Mouse (Mus musculus) spleen, postnatal 0 days (tissue): ENCODE measurements around the gene Ak6. TPM values are rescaled to one million over a fixed set of nuclear protein-coding genes. Genes with fewer than 3 reads are reported as not detected.

Source experiments
- polyA plus RNA-seq: library from polyadenylated mRNA; unstranded; fragments of >200 nt; fragmentation: Nextera tagmentation; extraction: Ambion mirVana; gene quantifications from 2 replicates; pipeline ENCODE4 v1.2.1, GENCODE M21; 2015

Ak6 gene
- polyA plus RNA-seq: 202 and 214 TPM in 2 replicates

DNA sequence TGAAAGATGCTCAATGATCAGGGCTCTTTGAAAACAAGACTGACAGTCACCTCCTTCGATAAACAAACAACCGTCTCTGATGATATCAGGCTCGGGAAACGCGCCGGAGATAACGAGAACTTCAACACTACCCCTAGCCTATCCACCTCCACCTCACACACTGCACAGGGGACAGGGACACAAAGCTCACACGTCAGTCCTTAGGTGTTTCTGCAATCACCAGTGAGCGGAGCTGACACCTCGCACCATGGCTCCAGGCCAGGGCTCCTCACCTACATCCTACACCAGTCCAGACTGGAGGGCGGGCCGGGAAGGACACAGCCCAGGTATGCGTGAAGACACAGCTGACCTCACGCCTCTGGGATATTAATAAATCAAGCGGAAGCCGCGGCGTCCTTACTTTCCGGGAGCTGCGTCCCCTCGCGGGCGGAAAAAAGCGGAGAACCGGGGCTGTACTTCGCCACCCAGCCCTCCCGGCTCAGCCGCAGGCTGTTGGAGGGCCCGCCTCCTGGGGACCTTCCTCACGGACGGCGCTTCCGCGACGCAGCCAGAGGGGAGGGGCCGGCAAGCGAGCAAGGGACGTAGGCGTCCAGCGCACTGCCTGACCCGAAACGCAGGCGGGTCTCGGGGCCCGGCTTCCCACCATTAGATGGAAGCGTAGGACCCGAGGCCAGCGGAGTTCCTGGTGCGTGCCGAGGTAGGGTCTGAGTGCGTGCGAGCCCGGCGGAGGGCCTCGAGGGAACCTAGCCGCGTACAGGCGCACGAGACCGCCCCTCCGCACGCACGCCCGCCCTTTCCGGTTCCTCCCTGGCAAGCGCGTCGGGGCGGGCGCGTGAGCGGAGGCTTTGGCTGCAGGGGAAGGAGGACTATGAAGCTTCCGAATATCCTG lies at the start of gene Ak6, which contains the start of gene Rad17:
TSS of gene Ak6 (plus strand) at position 430 of the 889 bp plus-strand sequence.
TSS of gene Rad17 (minus strand) at position 502 of the 889 bp plus-strand sequence.

DNA sequence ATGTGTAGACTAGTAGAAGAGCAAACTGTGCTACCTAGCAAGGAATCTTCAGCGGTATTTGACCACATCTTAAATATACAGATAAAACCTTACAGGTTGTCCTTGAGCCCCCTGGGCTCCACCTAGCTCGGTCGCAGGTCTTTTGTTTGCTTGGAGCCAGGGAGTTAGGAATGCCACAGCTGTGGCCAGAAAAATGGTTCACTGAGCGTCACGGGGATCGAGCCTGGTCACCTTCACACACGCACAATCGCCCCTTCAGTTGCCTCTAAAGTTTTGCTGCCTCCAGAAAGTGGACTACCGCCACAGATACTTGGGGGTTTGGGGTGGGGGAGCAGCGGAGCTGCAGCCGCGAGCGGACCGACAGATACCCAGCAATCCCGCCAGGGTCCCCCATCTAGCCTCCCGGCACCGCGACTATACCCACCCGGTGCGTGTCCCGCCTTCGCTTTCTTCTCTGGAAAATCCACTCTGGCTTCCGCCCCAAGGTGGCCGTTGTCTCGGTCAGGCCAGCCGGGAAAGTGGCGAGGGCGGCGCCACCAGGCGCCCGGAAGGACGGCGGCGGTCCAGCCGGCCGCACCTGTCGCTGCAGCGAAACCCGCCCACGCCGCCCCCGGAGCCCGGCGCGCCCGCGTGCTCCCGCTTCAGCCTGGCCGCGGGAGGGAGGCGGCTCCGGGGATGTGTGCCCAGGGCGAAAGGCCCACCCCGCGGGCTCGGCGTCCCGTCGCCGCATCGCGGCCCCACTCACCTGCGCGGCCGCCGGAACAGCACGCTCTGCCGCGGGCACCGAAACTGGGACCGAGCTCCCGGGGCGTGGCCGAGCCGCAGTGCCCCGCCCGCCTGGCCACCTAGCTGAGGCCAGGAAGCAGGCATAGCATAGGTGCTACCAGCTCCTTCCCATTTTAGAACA lies 34.3 kb upstream of the Ak6 start, which contains the start of gene Marveld2:
TSS of gene Marveld2 (minus strand) at position 791 of the 907 bp plus-strand sequence.

DNA sequence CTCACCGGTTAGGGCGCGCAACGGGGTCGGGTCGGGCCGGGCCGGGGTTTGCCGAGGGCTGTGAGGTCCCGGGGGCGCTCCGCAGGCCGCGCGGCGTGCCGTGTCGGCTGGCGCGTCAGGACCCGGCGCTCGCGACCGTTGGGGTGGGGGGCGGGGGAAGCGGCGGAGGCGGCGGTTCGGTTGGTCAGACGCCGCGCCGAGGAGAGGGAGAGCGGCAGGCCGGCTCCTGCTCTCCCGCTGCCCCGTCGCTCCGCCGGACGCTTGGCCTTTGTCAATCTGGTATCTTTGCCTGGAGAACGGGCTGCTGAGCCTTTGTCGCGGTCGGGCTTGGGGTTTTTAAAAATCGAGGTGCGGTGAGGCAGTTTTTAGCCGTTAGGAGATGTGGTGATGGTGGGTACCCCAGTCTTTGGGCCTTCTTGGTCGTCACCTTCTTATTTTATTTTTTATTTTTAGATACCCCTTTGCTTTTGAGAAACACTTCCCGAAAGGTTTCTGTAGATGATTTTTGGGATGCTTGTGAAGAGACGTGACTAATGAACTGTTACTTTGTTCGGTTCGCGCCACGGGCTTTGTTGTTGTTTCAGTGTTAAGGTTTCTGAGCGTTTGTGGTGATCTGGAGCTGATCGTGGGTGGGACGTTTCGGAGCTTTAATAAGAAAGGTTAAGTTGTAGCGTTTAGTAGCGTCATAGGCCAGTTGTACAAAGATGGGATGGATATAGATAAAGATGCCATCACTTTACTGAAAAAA lies 834 bp downstream of the Ak6 start, which contains the start of gene Taf9:
TSS of gene Taf9 (plus strand) at position 141 of the 748 bp plus-strand sequence.

DNA sequence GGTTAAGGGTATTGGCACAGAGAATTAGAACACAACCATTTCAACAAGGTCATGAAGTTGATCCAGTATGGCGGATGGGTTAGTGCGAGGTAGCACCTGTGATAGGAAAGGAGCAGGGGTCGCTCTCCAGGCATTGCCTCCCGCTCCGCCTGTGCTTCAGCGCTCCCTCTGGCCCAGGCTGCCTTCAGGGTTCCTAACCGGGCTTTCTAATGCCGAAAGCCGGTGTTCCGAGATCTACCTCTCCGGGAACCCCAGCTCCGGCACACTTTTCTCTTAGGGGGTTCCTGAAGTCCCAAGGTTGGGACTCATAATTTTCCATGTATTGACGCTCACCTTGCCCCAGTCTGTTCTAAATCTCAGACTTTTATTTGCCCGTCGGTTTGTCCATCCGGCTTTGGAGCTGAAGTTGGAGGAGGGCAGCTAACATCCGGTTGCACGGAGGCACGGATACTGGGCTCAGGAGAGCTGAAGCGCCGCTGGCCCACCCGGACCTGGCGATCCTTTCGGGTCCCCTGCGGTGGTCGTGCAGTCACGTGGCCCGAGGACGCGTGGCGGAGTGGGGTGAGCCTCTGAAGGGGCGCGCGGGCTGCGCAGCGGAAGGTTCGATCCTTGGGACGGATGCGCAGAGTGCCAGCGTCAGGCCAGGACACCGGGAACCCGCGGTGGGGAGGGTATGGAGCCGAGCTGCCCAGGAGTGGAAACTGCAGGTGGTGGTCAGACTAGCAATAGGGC lies 18.7 kb downstream of the Ak6 start, which contains the start of gene Ccdc125:
TSS of gene Ccdc125 (plus strand) at position 427 of the 732 bp plus-strand sequence.

Other genes with a start within 250 kb of the Ak6 start
- not detected in 2 replicates for gene Naip1, start 198.1 kb upstream of the Ak6 start, polyA plus RNA-seq
- gene Gtf2h2, start 158.4 kb upstream of the Ak6 start, polyA plus RNA-seq: 39.6 and 41.1 TPM in 2 replicates
- 0.25 and 0.28 TPM in 2 replicates for gene Ocln, start 98.3 kb upstream of the Ak6 start, polyA plus RNA-seq
- gene Marveld2, start 34.0 kb upstream of the Ak6 start, polyA plus RNA-seq: 0.67 and 0.91 TPM in 2 replicates
- gene Rad17, start 72 bp downstream of the Ak6 start, polyA plus RNA-seq: 16.4 and 18.2 TPM in 2 replicates
- gene Taf9, start 600 bp downstream of the Ak6 start, polyA plus RNA-seq: 30.0 and 42.4 TPM in 2 replicates
- gene Ccdc125, start 18.7 kb downstream of the Ak6 start, polyA plus RNA-seq: 8.3 and 10.5 TPM in 2 replicates
- 54.3 and 54.8 TPM in 2 replicates for gene Cdk7, start 80.0 kb downstream of the Ak6 start, polyA plus RNA-seq
- 166 and 190 TPM in 2 replicates for gene Mrps36, start 93.7 kb downstream of the Ak6 start, polyA plus RNA-seq
- gene Cenph, start 124.9 kb downstream of the Ak6 start, polyA plus RNA-seq: 58.5 and 69.3 TPM in 2 replicates
- 192 and 221 TPM in 2 replicates for gene Ccnb1, start 135.6 kb downstream of the Ak6 start, polyA plus RNA-seq
- gene Slc30a5, start 182.4 kb downstream of the Ak6 start, polyA plus RNA-seq: 29.0 and 34.3 TPM in 2 replicates